Mouse (Mus musculus) limb, embryonic 11.5 days (tissue): ENCODE measurements around the gene Epyc. TPM values are rescaled to one million over a fixed set of nuclear protein-coding genes. Genes with fewer than 3 reads are reported as not detected.
A peak's percentile ranks its signal among the peaks of the same experiment; 100 is the strongest.

Experiments
- ATAC-seq: fragments of 200-750 bp; cut with Nextera tagmentation; 2 replicates; pipeline ENCODE4 v1.8.0; 2017; ENCODE audit warnings: low read depth; ENCODE audit not compliant: insufficient number of reproducible peaks, low FRiP score, low TSS enrichment
- DNase-seq: peaks from one replicate; pipeline ENCODE4 v3.0.0-alpha.2; 2015; ENCODE audit warnings: low spot score
- H3K27ac ChIP-seq: fragments of 300-500 bp; sonication (generic); replicated peaks from 2 replicates; pipeline ENCODE4 v1.5.1; 2014; ENCODE audit warnings: low read depth, mild to moderate bottlenecking, low read length
- H3K27me3 ChIP-seq: fragments of 300-500 bp; sonication (generic); 2 replicates; pipeline ENCODE4 v1.6.1; 2014; ENCODE audit warnings: mild to moderate bottlenecking, low read length, mixed read lengths; ENCODE audit not compliant: control insufficient read depth, insufficient read depth
- H3K36me3 ChIP-seq: fragments of 300-500 bp; sonication (generic); 2 replicates; pipeline ENCODE4 v1.6.1; 2014; ENCODE audit warnings: mild to moderate bottlenecking, low read length, moderate library complexity, mixed read lengths; ENCODE audit not compliant: control insufficient read depth, insufficient read depth
- H3K4me1 ChIP-seq: fragments of 300-500 bp; sonication (generic); 2 replicates; pipeline ENCODE4 v1.6.1; 2014; ENCODE audit warnings: low read length, mixed read lengths; ENCODE audit not compliant: control insufficient read depth, insufficient read depth
- H3K4me2 ChIP-seq: fragments of 300-500 bp; sonication (generic); 2 replicates; pipeline ENCODE4 v1.6.1; 2014; ENCODE audit warnings: low read depth, mild to moderate bottlenecking, moderate library complexity; ENCODE audit not compliant: severe bottlenecking
- H3K4me3 ChIP-seq: fragments of 300-500 bp; sonication (generic); 2 replicates; pipeline ENCODE4 v1.5.1; 2014; ENCODE audit warnings: low read depth, low read length
- H3K9ac ChIP-seq: fragments of 300-500 bp; sonication (generic); 2 replicates; pipeline ENCODE4 v1.6.1; 2014; ENCODE audit warnings: mild to moderate bottlenecking, low read length
- H3K9me3 ChIP-seq: fragments of 300-500 bp; sonication (generic); 2 replicates; pipeline ENCODE4 v1.6.1; 2016; ENCODE audit warnings: low read length; ENCODE audit not compliant: control insufficient read depth
- WGBS: fragments of 180-500 bp; shearing (Covaris S2); extraction: QIAGEN DNeasy Blood & Tissue Kit; methylation state at CpG from one replicate; pipeline ENCODE4 v1.1.7; 2014; 5-methylcytosine and 5-hydroxymethylcytosine counted together
- polyA plus RNA-seq: library from polyadenylated mRNA; unstranded; fragments of >200 nt; fragmentation: Nextera tagmentation; extraction: Ambion mirVana; gene quantifications from 2 replicates; pipeline ENCODE4 v1.2.1, GENCODE M21; 2014

Gene Epyc
- polyA plus RNA-seq, 1 experiment from 2014 or later = 1.4 TPM

GRCm38 (mm10) chr10:97631061-97631460 lies 12.8 kb upstream of the Epyc start:
- no peak for ATAC-seq
- H3K9me3 ChIP-seq = no peaks in the 10 kb centered on the region
- 89% methylated on average over 3 of the region's 3 CpGs for WGBS
- H3K4me3 ChIP-seq = no peak overlapping the region
- H3K4me2 ChIP-seq = no peak overlapping the region
- no peaks in the 10 kb centered on the region for H3K4me1 ChIP-seq
- DNase-seq = no peak
- H3K9ac ChIP-seq = no peak overlapping the region
- H3K36me3 ChIP-seq = no peaks in the 10 kb centered on the region
- no peaks in the 10 kb centered on the region for H3K27me3 ChIP-seq
- no peak overlapping the region for H3K27ac ChIP-seq

DNA sequence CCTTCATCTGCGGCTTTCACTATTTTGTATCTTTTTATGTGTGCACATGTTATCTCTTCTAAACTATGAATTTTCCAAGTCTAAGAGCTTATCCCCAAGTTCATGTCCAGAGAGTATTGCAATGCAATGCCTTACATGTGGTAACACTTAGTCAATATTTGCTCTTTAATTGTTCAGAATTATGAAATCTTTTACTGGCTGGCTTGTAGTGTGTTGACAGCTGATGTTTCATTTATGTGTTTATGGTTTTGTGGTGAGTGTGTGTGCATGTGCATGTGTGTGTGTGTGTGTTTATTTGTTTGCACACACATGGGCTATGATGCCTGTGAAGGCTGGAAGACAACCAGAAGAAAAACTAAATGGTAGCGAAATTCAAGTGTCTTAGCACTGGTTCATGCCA lies 1.9 kb upstream of the Epyc start:
- H3K9ac ChIP-seq = no peak overlapping the region
- H3K27ac ChIP-seq = no peak overlapping the region
- no peak for DNase-seq
- no peaks in the 10 kb centered on the region for H3K4me1 ChIP-seq
- 88% methylated on average over 2 of the region's 2 CpGs for WGBS
- H3K4me2 ChIP-seq = no peak overlapping the region
- H3K36me3 ChIP-seq = no peaks in the 10 kb centered on the region
- no peaks in the 10 kb centered on the region for H3K9me3 ChIP-seq
- no peak overlapping the region for H3K4me3 ChIP-seq
- no peaks in the 10 kb centered on the region for H3K27me3 ChIP-seq
- no peak for ATAC-seq

- DNase-seq (no peak), ATAC-seq (0 out of 2 replicates have a peak, but pooled peaks have one; percentile 60)
- WGBS = 44% methylated on average over 2 of the region's 2 CpGs
- no peak overlapping the region for H3K9ac ChIP-seq
- no peaks in the 10 kb centered on the region for H3K27me3 ChIP-seq
- H3K4me1 ChIP-seq = no peaks in the 10 kb centered on the region
- H3K4me3 ChIP-seq = no peak overlapping the region
- no peak overlapping the region for H3K27ac ChIP-seq
- H3K36me3 ChIP-seq = no peaks in the 10 kb centered on the region
- no peaks in the 10 kb centered on the region for H3K9me3 ChIP-seq
- H3K4me2 ChIP-seq = no peak overlapping the region
These were observed 6.5 kb downstream of the Epyc start for GRCm38 (mm10) chr10:97650334-97650733.

GRCm38 (mm10) chr10:97659489-97659888 lies 15.6 kb downstream of the Epyc start:
- H3K9me3 ChIP-seq = no peaks in the 10 kb centered on the region
- no peaks in the 10 kb centered on the region for H3K4me1 ChIP-seq
- H3K27ac ChIP-seq = no peak overlapping the region
- ATAC-seq (no peak), DNase-seq (no peak)
- H3K4me3 ChIP-seq = no peak overlapping the region
- H3K27me3 ChIP-seq = no peaks in the 10 kb centered on the region
- no peak overlapping the region for H3K4me2 ChIP-seq
- 86% methylated on average over 1 of the region's 1 CpGs for WGBS
- H3K36me3 ChIP-seq = no peaks in the 10 kb centered on the region
- no peak overlapping the region for H3K9ac ChIP-seq

DNA sequence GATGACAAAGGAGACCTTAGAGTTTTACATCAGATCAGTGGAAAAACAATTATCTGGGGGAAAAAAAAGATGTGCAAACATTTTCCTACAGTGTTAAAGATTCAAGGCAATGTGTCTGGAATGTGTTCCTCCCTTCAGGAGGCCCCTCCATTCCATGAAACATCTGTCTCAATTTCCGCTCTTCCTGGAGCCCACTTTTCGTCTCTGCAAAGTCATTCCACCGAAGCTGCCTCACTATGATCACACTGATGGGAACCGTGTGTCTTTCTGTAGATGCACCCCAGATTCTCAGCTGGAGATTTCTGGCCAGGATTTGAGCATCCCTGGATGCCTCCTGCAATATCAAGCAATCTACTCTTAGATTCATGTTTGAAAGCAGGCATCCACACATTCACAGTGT lies 24.8 kb downstream of the Epyc start:
- Histone ChIP-seq H3K9ac (no peak overlapping the region), H3K4me3 (no peak overlapping the region), H3K27me3 (no peaks in the 10 kb centered on the region), H3K4me2 (no peak overlapping the region), H3K27ac (no peak overlapping the region), H3K36me3 (no peaks in the 10 kb centered on the region), H3K4me1 (no peaks in the 10 kb centered on the region), H3K9me3 (no peaks in the 10 kb centered on the region)
- ATAC-seq (peak; percentile 44; the same call in 1 of the 2 replicates), DNase-seq (no peak)
- WGBS = 63% methylated on average over 4 of the region's 4 CpGs

- Histone ChIP-seq H3K27ac (no peak overlapping the region), H3K9me3 (no peaks in the 10 kb centered on the region), H3K4me2 (no peak overlapping the region), H3K27me3 (no peaks in the 10 kb centered on the region), H3K4me1 (no peaks in the 10 kb centered on the region), H3K36me3 (no peaks in the 10 kb centered on the region), H3K9ac (no peak overlapping the region), H3K4me3 (no peak overlapping the region)
- 79% methylated on average over 4 of the region's 4 CpGs for WGBS
- DNase-seq (no peak), ATAC-seq (no peak)
These were observed 26.3 kb downstream of the Epyc start for GRCm38 (mm10) chr10:97670202-97670601.

- no peaks in the 10 kb centered on the region for H3K9me3 ChIP-seq
These were observed 29.4 kb downstream of the Epyc start for GRCm38 (mm10) chr10:97673239-97673638.

DNA sequence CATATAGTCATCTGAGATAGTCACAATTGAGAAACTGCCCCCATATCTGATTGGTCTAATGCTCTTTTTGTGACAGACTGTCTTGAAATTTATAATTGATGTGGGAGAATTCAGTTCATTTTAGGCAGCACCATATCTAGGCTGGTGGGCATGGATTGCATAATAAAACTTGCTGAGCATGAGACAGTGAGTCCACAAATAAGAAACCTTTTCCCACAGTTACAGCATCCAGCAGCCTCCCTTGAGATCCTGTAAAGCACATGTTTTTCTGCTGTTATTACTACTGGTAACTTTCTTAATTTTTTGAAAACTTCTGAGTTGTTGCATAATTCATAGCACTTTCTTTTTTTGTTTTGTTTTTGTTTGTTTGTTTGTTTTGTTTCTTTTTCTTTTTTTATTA lies 39.1 kb downstream of the Epyc start:
- DNase-seq (no peak), ATAC-seq (no peak)
- no peak overlapping the region for H3K27ac ChIP-seq
- H3K27me3 ChIP-seq = no peaks in the 10 kb centered on the region
- no peak overlapping the region for H3K9ac ChIP-seq
- H3K9me3 ChIP-seq = no peaks in the 10 kb centered on the region
- H3K36me3 ChIP-seq = no peaks in the 10 kb centered on the region
- no peak overlapping the region for H3K4me2 ChIP-seq
- H3K4me1 ChIP-seq = no peaks in the 10 kb centered on the region
- H3K4me3 ChIP-seq = no peak overlapping the region

More at GRCm38 (mm10) chr10:97673239-97673638, 29.4 kb downstream of the Epyc start:
- Histone ChIP-seq H3K36me3 (no peaks in the 10 kb centered on the region), H3K4me2 (no peak overlapping the region), H3K9ac (no peak overlapping the region), H3K27ac (no peak overlapping the region), H3K27me3 (no peaks in the 10 kb centered on the region), H3K4me1 (no peaks in the 10 kb centered on the region), H3K4me3 (no peak overlapping the region)
- WGBS = 81% methylated on average over 2 of the region's 2 CpGs
- no peak for DNase-seq
- no peak for ATAC-seq

DNA sequence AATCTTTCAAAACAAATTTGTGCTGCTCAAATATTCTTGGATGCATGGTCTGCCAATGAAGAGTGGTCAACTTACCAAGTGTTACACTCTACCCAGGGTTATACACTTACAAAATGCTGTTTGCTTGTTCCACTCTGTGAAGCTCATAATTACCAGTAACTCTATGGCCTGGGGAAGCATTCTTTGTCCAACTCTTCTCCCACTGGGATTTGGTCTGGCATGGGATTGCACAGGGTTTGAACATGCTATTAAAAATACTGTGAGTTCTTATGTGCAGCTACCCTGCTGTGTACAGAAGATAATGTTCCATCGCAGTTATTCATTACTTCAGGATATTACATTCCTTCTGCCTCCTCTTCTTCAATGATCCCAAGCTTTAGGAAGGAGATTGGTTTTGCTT lies 43.3 kb downstream of the Epyc start:
- Histone ChIP-seq H3K27me3 (no peaks in the 10 kb centered on the region), H3K36me3 (no peaks in the 10 kb centered on the region), H3K27ac (no peak overlapping the region), H3K9me3 (no peaks in the 10 kb centered on the region), H3K4me1 (no peaks in the 10 kb centered on the region), H3K9ac (no peak overlapping the region), H3K4me3 (no peak overlapping the region), H3K4me2 (no peak overlapping the region)
- ATAC-seq (no peak), DNase-seq (no peak)
- 79% methylated on average over 1 of the region's 1 CpGs for WGBS
